Mouse (Mus musculus): ENCODE results near the gene Mblac2. TPM values are rescaled to one million over a fixed set of nuclear protein-coding genes. Genes with fewer than 3 reads are reported as not detected.

Gene Mblac2
- 9.9 and 10.1 TPM in 2 replicates for polyA plus RNA-seq (2016; fragmentation: Nextera tagmentation; extraction: Ambion mirVana)

DNA sequence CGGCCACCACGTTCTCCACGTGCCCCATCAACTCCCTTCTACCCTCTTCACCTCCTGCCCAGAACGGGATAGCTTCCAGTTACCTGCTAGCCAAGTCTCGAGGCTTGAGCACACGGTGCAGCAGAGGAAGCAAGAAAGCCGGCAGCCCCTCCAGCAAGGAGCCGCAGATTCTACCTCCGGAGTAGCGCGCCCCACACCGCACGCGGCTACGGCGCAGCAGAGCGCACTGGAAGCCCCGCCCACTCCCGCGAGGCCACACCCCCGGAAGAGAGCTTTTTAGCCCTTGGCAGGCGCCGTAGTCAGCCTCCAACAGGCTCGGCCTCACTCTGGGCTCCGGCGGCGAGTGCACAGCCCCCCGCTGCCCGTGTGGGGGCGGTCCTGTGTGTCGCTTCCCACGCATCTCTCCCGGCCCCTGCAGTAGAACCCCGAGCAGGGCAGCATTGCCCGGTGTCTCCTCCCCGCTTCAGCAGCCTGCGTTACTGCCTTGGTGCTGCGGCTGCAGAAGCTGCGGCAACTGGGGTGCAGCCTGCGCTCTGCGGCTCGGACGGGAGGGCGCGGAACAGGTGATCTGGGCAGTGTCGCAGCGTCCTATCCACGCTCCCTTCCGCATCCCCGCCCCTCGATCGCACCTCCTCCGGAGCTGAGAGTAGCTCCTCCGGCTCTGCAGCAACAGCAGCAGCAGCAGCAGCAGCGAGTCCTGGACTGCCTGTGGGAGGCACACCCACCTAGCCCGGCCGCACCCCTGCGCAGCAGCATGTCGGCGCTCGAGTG, at the start of gene Mblac2, which contains the start of gene Polr3g:
Gene Mblac2 (plus strand): TSS at position 567 of the 771 bp plus-strand sequence.
Gene Polr3g (minus strand): TSS at position 239 of the 771 bp plus-strand sequence.
- peak within 1 kb of the TSS; percentile 92 for H3K4me2 ChIP-seq (replicated peaks)
- H3K4me1 ChIP-seq: peaks cover 15% of the 10 kb centered on the region
- H3K27ac ChIP-seq: peak within 1 kb of the TSS; percentile 88
- peak; percentile 98 for ATAC-seq (ENCODE audit: low FRiP score)
- no peaks in the 10 kb centered on the region for H3K36me3 ChIP-seq
- no peaks in the 10 kb centered on the region for H3K9me3 ChIP-seq (replicated peaks)
- H3K27me3 ChIP-seq: no peaks in the 10 kb centered on the region
- H3K4me3 ChIP-seq: peak within 1 kb of the TSS; percentile 67
- peak within 1 kb of the TSS; percentile 69 for H3K9ac ChIP-seq
- WGBS: under 1% methylated on average over 61 of the region's 61 CpGs

- H3K4me3 ChIP-seq: no peak overlapping the region
- no peak; the same call in 1 of the 2 replicates for ATAC-seq (ENCODE audit: low FRiP score)
- no peak overlapping the region for H3K27ac ChIP-seq
- H3K27me3 ChIP-seq: no peaks in the 10 kb centered on the region
- WGBS: 88% methylated on average over 12 of the region's 12 CpGs
- peaks cover 37% of the 10 kb centered on the region for H3K36me3 ChIP-seq
- peaks cover 6% of the 10 kb centered on the region for H3K4me1 ChIP-seq
- no peak overlapping the region for H3K9ac ChIP-seq
- H3K9me3 ChIP-seq (replicated peaks): no peaks in the 10 kb centered on the region
- no peak overlapping the region for H3K4me2 ChIP-seq (replicated peaks)
Measured at GRCm38 (mm10) chr13:81663566-81664330, 47.4 kb upstream of the Mblac2 start.

DNA sequence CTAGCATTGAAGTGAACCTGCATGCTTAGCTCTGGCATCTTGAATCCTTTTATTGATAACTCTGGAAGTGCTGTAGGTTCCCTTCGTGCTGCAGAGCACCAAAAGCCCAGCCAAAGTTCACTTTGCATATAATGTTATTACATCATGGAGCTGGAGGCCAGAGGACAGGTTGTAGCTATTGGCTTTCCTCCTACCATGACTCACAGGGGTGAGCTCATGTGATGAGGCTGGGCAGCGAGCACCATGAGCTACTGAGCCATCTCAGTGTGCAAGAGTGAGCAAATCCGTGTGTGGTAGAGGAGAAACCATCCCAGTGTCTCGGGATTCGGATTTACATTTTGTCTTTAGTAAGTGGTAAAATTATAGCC, 46.8 kb upstream of the Mblac2 start:
- Histone ChIP-seq H3K9me3 (replicated peaks) (no peaks in the 10 kb centered on the region), H3K36me3 (peaks cover 43% of the 10 kb centered on the region), H3K9ac (no peak overlapping the region), H3K4me2 (replicated peaks) (no peak overlapping the region), H3K27ac (no peak overlapping the region), H3K27me3 (no peaks in the 10 kb centered on the region), H3K4me1 (peaks cover under 1% of the 10 kb centered on the region; the same call in 1 of the 2 replicates), H3K4me3 (no peak overlapping the region)
- ATAC-seq (ENCODE audit: low FRiP score): no peak
- 87% methylated on average over 5 of the region's 5 CpGs for WGBS

- Histone ChIP-seq H3K4me3 (no peak overlapping the region), H3K9me3 (replicated peaks) (no peaks in the 10 kb centered on the region), H3K27ac (no peak overlapping the region), H3K27me3 (no peaks in the 10 kb centered on the region), H3K9ac (no peak overlapping the region), H3K4me1 (no peaks in the 10 kb centered on the region), H3K36me3 (peaks cover 52% of the 10 kb centered on the region), H3K4me2 (replicated peaks) (no peak overlapping the region)
- 93% methylated on average over 5 of the region's 5 CpGs for WGBS
- no peak for ATAC-seq (ENCODE audit: low FRiP score)
Measured at GRCm38 (mm10) chr13:81667713-81668112, 43.4 kb upstream of the Mblac2 start.

GRCm38 (mm10) chr13:81675333-81675732, 35.8 kb upstream of the Mblac2 start:
- Histone ChIP-seq H3K4me3 (no peak overlapping the region), H3K27ac (no peak overlapping the region), H3K9me3 (replicated peaks) (no peaks in the 10 kb centered on the region), H3K4me1 (no peaks in the 10 kb centered on the region), H3K36me3 (peaks cover 21% of the 10 kb centered on the region; the same call in 1 of the 2 replicates), H3K27me3 (no peaks in the 10 kb centered on the region), H3K4me2 (replicated peaks) (no peak overlapping the region), H3K9ac (no peak overlapping the region)
- WGBS: 90% methylated on average over 8 of the region's 8 CpGs
- no peak for ATAC-seq (ENCODE audit: low FRiP score)

- WGBS: 97% methylated on average over 3 of the region's 3 CpGs
Measured at GRCm38 (mm10) chr13:81683107-81683506, 28.0 kb upstream of the Mblac2 start.

DNA sequence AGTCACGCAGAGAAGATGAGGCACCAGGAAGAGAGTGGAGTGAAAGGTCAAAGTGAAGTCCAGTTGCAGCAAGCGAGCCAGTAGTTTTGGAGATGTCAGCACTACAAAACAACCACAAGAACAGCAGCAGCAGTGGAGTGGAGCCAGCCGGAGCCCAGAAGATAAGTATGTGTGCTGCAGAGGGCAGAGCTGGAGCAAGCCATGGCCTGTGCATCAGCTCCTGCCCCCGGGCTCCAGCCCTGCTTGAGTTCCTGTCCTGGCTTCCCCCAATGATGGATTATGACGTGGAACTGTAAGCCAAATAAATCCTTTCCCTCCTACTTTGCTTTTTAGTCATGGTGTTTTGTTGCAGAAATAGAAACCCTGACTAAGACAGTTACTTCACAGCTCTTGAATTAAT, 26.9 kb upstream of the Mblac2 start:
- 94% methylated on average over 5 of the region's 5 CpGs for whole genome bisulfite sequencing
- ATAC-seq (ENCODE audit: low FRiP score): no peak
- Histone ChIP-seq H3K4me2 (replicated peaks) (no peak overlapping the region), H3K27ac (no peak overlapping the region), H3K4me3 (no peak overlapping the region), H3K4me1 (no peaks in the 10 kb centered on the region), H3K36me3 (no peaks in the 10 kb centered on the region), H3K9me3 (replicated peaks) (no peaks in the 10 kb centered on the region), H3K9ac (no peak overlapping the region), H3K27me3 (no peaks in the 10 kb centered on the region)

More at GRCm38 (mm10) chr13:81683107-81683506, 28.0 kb upstream of the Mblac2 start:
- Histone ChIP-seq H3K4me2 (replicated peaks) (no peak overlapping the region), H3K9ac (no peak overlapping the region), H3K36me3 (no peaks in the 10 kb centered on the region), H3K4me3 (no peak overlapping the region), H3K27ac (no peak overlapping the region), H3K9me3 (replicated peaks) (no peaks in the 10 kb centered on the region), H3K27me3 (no peaks in the 10 kb centered on the region), H3K4me1 (no peaks in the 10 kb centered on the region)
- no peak for ATAC-seq (ENCODE audit: low FRiP score)

GRCm38 (mm10) chr13:81684884-81685283, 26.3 kb upstream of the Mblac2 start:
- 93% methylated on average over 3 of the region's 3 CpGs for WGBS

GRCm38 (mm10) chr13:81689587-81689986, 21.6 kb upstream of the Mblac2 start:
- Histone ChIP-seq H3K36me3 (no peaks in the 10 kb centered on the region), H3K4me1 (no peaks in the 10 kb centered on the region), H3K4me2 (replicated peaks) (no peak overlapping the region), H3K27ac (no peak overlapping the region), H3K9me3 (replicated peaks) (no peaks in the 10 kb centered on the region), H3K4me3 (no peak overlapping the region), H3K27me3 (no peaks in the 10 kb centered on the region), H3K9ac (no peak overlapping the region)
- 91% methylated on average over 3 of the region's 3 CpGs for WGBS
- no peak for ATAC-seq (ENCODE audit: low FRiP score)

More at GRCm38 (mm10) chr13:81684884-81685283, 26.3 kb upstream of the Mblac2 start:
- H3K4me2 ChIP-seq (replicated peaks): no peak overlapping the region
- H3K4me3 ChIP-seq: no peak overlapping the region
- no peak overlapping the region for H3K9ac ChIP-seq
- no peaks in the 10 kb centered on the region for H3K27me3 ChIP-seq
- no peak overlapping the region for H3K27ac ChIP-seq
- H3K4me1 ChIP-seq: no peaks in the 10 kb centered on the region
- H3K36me3 ChIP-seq: no peaks in the 10 kb centered on the region
- H3K9me3 ChIP-seq (replicated peaks): no peaks in the 10 kb centered on the region
- ATAC-seq (ENCODE audit: low FRiP score): no peak

DNA sequence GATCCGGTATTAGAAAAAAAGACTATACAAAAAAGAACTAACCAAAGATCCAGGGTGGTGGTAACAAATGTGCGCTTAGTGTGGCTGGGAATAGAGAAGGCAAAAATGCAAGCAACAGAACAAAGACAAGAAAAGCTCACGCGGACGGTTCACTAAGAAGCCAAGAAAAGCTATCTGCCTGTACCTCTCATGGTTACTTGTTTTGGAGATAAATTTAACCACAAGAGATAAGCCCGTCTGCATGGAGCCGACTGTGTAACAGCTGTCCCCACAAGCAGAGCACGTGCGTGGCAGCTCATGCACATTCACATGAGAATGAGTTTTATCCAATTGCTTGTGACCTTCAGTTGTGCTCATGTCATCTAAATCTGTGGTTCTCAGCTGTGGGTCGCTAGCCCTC, 20.7 kb upstream of the Mblac2 start:
- H3K4me1 ChIP-seq: no peaks in the 10 kb centered on the region
- H3K4me3 ChIP-seq: no peak overlapping the region
- H3K27me3 ChIP-seq: no peaks in the 10 kb centered on the region
- H3K9ac ChIP-seq: no peak overlapping the region
- no peaks in the 10 kb centered on the region for H3K9me3 ChIP-seq (replicated peaks)
- H3K4me2 ChIP-seq (replicated peaks): no peak overlapping the region
- H3K27ac ChIP-seq: no peak overlapping the region
- H3K36me3 ChIP-seq: no peaks in the 10 kb centered on the region
- 91% methylated on average over 10 of the region's 10 CpGs for WGBS
- ATAC-seq (ENCODE audit: low FRiP score): no peak

DNA sequence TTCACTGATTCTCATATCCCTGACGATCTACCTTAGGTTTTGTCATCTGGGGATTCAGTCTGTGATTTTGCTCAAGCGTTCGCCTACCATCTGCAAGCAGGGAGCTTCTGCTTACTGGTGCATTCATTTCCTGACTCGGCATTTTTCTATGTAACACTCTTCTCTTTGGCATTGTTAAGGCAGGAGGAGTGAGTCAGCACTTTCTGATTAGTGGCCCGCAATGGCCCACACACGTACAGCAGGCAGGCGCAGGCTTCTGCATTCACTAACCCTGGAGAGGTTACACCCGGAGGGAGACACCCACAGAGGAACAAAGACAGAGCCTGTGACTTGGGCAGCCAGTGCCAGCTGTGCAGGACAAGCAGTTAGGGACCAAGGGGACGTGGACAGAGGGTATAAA, 19.5 kb upstream of the Mblac2 start:
- ATAC-seq (ENCODE audit: low FRiP score): peak; percentile 79
- H3K27ac ChIP-seq: no peak overlapping the region

GRCm38 (mm10) chr13:81694446-81694845, 16.7 kb upstream of the Mblac2 start:
- Histone ChIP-seq H3K4me2 (replicated peaks) (no peak overlapping the region), H3K36me3 (0 out of 2 replicates have a peak, but pooled peaks cover 4% of the 10 kb centered on the region), H3K9ac (no peak overlapping the region), H3K27ac (no peak overlapping the region), H3K4me1 (no peaks in the 10 kb centered on the region), H3K27me3 (no peaks in the 10 kb centered on the region), H3K4me3 (no peak overlapping the region), H3K9me3 (replicated peaks) (no peaks in the 10 kb centered on the region)
- ATAC-seq (ENCODE audit: low FRiP score): no peak
- 93% methylated on average over 12 of the region's 12 CpGs for WGBS

More for the DNA sequence above, 19.5 kb upstream of the Mblac2 start:
- no peaks in the 10 kb centered on the region for H3K9me3 ChIP-seq (replicated peaks)
- 53% methylated on average over 9 of the region's 9 CpGs for WGBS
- H3K4me2 ChIP-seq (replicated peaks): no peak overlapping the region
- no peak overlapping the region for H3K9ac ChIP-seq
- no peaks in the 10 kb centered on the region for H3K4me1 ChIP-seq
- H3K27me3 ChIP-seq: no peaks in the 10 kb centered on the region
- H3K4me3 ChIP-seq: no peak overlapping the region
- no peaks in the 10 kb centered on the region for H3K36me3 ChIP-seq

All from hindbrain, embryonic 12.5 days (tissue).